Mouse (Mus musculus): ENCODE data around the gene Caln1. TPM values are rescaled to one million over a fixed set of nuclear protein-coding genes. Genes with fewer than 3 reads are reported as not detected.

The Caln1 gene
- 100 to 1,000 TPM; 135 to 142 TPM for total RNA-seq (2021)

- no peak for DNase-seq
Observed at GRCm38 (mm10) chr5:130369237-130369636, at the start of gene Caln1. TSS of gene Caln1 (plus strand) at chr5:130369455.

GRCm38 (mm10) chr5:130319783-130320182 is 49.5 kb upstream of the Caln1 start:
- DNase-seq, result no peak

- no peak for DNase-seq
Observed at GRCm38 (mm10) chr5:130320485-130320884, 48.8 kb upstream of the Caln1 start.

- no peak for DNase-seq
Observed at GRCm38 (mm10) chr5:130325486-130325885, 43.8 kb upstream of the Caln1 start.

GRCm38 (mm10) chr5:130327615-130328263 is 41.5 kb upstream of the Caln1 start:
- DNase-seq, result no peak

- no peak for DNase-seq
Observed at GRCm38 (mm10) chr5:130328366-130328765, 40.9 kb upstream of the Caln1 start.

- no peak for DNase-seq
Observed at GRCm38 (mm10) chr5:130329889-130330288, 39.4 kb upstream of the Caln1 start.

- DNase-seq, result no peak
Observed at GRCm38 (mm10) chr5:130330801-130331200, 38.5 kb upstream of the Caln1 start.

GRCm38 (mm10) chr5:130331206-130331605 is 38.0 kb upstream of the Caln1 start:
- DNase-seq, result peak in 1 of 2 experiments; percentile 5

GRCm38 (mm10) chr5:130333566-130333965 is 35.7 kb upstream of the Caln1 start:
- DNase-seq, result no peak

GRCm38 (mm10) chr5:130333971-130334370 is 35.3 kb upstream of the Caln1 start:
- DNase-seq, result no peak

- DNase-seq, result no peak
Observed at GRCm38 (mm10) chr5:130335462-130335861, 33.8 kb upstream of the Caln1 start.

GRCm38 (mm10) chr5:130340656-130341055 is 28.6 kb upstream of the Caln1 start:
- no peak for DNase-seq

- DNase-seq, result no peak
Observed at GRCm38 (mm10) chr5:130344999-130345398, 24.3 kb upstream of the Caln1 start.

GRCm38 (mm10) chr5:130345871-130346270 is 23.4 kb upstream of the Caln1 start:
- no peak for DNase-seq

- no peak for DNase-seq
Observed at GRCm38 (mm10) chr5:130355223-130355622, 14.0 kb upstream of the Caln1 start.

- no peak for DNase-seq
Observed at GRCm38 (mm10) chr5:130363111-130363510, 6.1 kb upstream of the Caln1 start.

- no peak for DNase-seq
Observed at GRCm38 (mm10) chr5:130363773-130364172, 5.5 kb upstream of the Caln1 start.

GRCm38 (mm10) chr5:130368236-130368635 is 1.0 kb upstream of the Caln1 start:
- DNase-seq, result no peak

- no peak for DNase-seq
Observed at GRCm38 (mm10) chr5:130375411-130375810, 6.2 kb downstream of the Caln1 start.

- DNase-seq, result peak; percentile 23 to 33
Observed at GRCm38 (mm10) chr5:130384222-130384912, 15.1 kb downstream of the Caln1 start, which contains the start of gene A330070K13Rik. TSS of gene A330070K13Rik (minus strand) at chr5:130384631.

- no peak for DNase-seq
Observed at GRCm38 (mm10) chr5:130386418-130386817, 17.2 kb downstream of the Caln1 start.

- DNase-seq, result peak; percentile 6 to 8
Observed at GRCm38 (mm10) chr5:130393618-130394355, 24.5 kb downstream of the Caln1 start.
